Mouse (Mus musculus): ENCODE data around the gene Zfp652. TPM values are rescaled to one million over a fixed set of nuclear protein-coding genes. Genes with fewer than 3 reads are reported as not detected.
"Not testable (repeated sequence)": the region's sequence is repeated elsewhere in the genome, so short reads cannot be mapped to it uniquely, and the experiment has no call there.

Zfp652 gene
- polyA plus RNA-seq, 1 experiment from 2014 or later = 6.7 TPM

DNA sequence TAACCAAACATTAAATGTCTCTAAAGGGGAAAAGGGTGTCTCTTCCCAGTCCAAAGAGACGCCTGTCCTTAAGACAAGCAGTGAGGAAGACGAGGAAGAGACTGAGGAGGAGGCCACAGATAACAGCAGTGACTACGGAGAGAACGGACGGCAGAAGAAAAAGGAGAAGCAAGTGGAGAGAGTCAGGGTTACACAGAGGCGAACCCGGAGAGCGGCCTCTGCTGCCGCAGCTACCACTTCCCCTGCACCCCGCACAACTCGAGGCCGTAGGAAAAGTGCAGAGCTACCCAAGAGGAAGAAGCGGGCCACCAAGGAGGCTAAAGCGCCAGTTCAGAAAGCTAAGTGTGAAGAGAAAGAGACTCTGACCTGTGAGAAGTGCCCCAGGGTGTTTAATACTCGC, 37.1 kb downstream of the Zfp652 start:
- Histone ChIP-seq H3K4me3 (ENCODE audit: control insufficient read depth in 1 of 2, insufficient read depth in 1 of 2, low read depth in 1 of 2, low read length in 2 of 2) (no peak overlapping the region), H3K9me3 (ENCODE audit: control insufficient read depth, low read length) (0 out of 2 replicates have a peak, but pooled peaks cover 5% of the 10 kb centered on the region), H3K27ac (replicated peaks in 1 of 2; ENCODE audit: control insufficient read depth in 1 of 2, insufficient read depth in 1 of 2, low read depth in 2 of 2, low read length in 2 of 2) (no peak overlapping the region), H3K4me1 (ENCODE audit: control insufficient read depth in 2 of 2, insufficient read depth in 2 of 2, low read length in 2 of 2) (peaks cover 0 to 3% of the 10 kb centered on the region in 2 experiments; a peak in 3 of 4 replicates), H3K9ac (ENCODE audit: low read length) (no peak overlapping the region), H3K4me2 (ENCODE audit: low read length) (no peak overlapping the region), H3K27me3 (ENCODE audit: control insufficient read depth, insufficient read depth, low read length) (no peaks in the 10 kb centered on the region), H3K36me3 (ENCODE audit: control insufficient read depth, insufficient read depth, low read length) (peaks cover 42% of the 10 kb centered on the region)
- 82% methylated on average over 15 of the region's 15 CpGs for WGBS
- no peak for ATAC-seq (ENCODE audit: insufficient number of reproducible peaks, insufficient read depth, low FRiP score, low read depth)

DNA sequence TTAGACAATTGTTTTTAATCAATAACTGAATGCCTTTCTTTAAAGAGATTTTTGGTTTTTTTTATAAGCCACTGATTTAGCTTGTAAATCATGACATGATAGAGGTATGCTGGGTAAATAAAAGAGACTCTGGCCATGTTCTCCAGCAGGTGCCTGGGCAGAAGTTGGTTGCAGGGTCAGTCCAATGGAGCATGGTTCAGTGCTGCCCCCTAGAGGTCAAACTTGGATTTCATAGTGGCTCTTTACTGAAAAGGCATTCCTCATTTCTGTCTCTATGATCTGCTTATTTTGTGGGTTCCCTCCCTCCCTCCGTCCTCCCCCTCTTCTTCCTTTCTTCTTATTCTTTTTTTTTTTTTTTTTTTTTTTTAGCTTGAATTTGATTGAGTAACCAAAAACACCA, 38.5 kb downstream of the Zfp652 start:
- ATAC-seq (ENCODE audit: insufficient number of reproducible peaks, insufficient read depth, low FRiP score, low read depth) = no peak
- 6% methylated on average over 1 of the region's 1 CpGs for WGBS
- H3K27ac ChIP-seq (replicated peaks in 1 of 2; ENCODE audit: control insufficient read depth in 1 of 2, insufficient read depth in 1 of 2, low read depth in 2 of 2, low read length in 2 of 2) = no peak overlapping the region
- no peaks in the 10 kb centered on the region; a peak in 1 of 4 replicates for H3K4me1 ChIP-seq (ENCODE audit: control insufficient read depth in 2 of 2, insufficient read depth in 2 of 2, low read length in 2 of 2)
- H3K9me3 ChIP-seq (ENCODE audit: control insufficient read depth, low read length) = 0 out of 2 replicates have a peak, but pooled peaks cover 3% of the 10 kb centered on the region
- H3K36me3 ChIP-seq (ENCODE audit: control insufficient read depth, insufficient read depth, low read length) = peaks cover 54% of the 10 kb centered on the region
- H3K4me2 ChIP-seq (ENCODE audit: low read length) = no peak overlapping the region
- no peak overlapping the region for H3K4me3 ChIP-seq (ENCODE audit: control insufficient read depth in 1 of 2, insufficient read depth in 1 of 2, low read depth in 1 of 2, low read length in 2 of 2)
- H3K27me3 ChIP-seq (ENCODE audit: control insufficient read depth, insufficient read depth, low read length) = no peaks in the 10 kb centered on the region
- no peak overlapping the region for H3K9ac ChIP-seq (ENCODE audit: low read length)

DNA sequence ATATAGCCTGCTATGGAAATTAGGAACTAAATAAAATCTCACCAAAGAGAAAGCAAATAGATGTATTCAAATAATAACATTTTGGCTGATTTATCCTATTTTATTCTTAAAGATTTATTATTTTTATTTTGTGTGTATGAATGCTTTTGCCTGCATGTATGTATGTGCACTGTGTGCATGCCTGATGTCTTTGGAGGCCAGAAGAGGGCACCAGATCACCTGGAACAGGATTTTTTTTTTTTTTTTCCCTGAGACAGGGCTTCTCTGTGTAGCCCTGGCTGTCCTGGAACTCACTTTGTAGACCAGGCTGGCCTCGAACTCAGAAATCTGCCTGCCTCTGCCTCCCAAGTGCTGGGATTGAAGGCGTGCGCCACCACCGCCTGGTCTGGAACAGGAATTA, 42.7 kb downstream of the Zfp652 start:
- ATAC-seq (ENCODE audit: insufficient number of reproducible peaks, insufficient read depth, low FRiP score, low read depth); H3K4me2 ChIP-seq (ENCODE audit: low read length); H3K27ac ChIP-seq (replicated peaks in 1 of 2; ENCODE audit: control insufficient read depth in 1 of 2, insufficient read depth in 1 of 2, low read depth in 2 of 2, low read length in 2 of 2); H3K4me3 ChIP-seq (ENCODE audit: control insufficient read depth in 1 of 2, insufficient read depth in 1 of 2, low read depth in 1 of 2, low read length in 2 of 2); H3K9me3 ChIP-seq (ENCODE audit: control insufficient read depth, low read length); H3K9ac ChIP-seq (ENCODE audit: low read length); H3K27me3 ChIP-seq (ENCODE audit: control insufficient read depth, insufficient read depth, low read length); H3K4me1 ChIP-seq (ENCODE audit: control insufficient read depth in 2 of 2, insufficient read depth in 2 of 2, low read length in 2 of 2): not testable (repeated sequence)
- WGBS = 95% methylated on average over 4 of the region's 4 CpGs
- peaks cover 67% of the 10 kb centered on the region for H3K36me3 ChIP-seq (ENCODE audit: control insufficient read depth, insufficient read depth, low read length)

DNA sequence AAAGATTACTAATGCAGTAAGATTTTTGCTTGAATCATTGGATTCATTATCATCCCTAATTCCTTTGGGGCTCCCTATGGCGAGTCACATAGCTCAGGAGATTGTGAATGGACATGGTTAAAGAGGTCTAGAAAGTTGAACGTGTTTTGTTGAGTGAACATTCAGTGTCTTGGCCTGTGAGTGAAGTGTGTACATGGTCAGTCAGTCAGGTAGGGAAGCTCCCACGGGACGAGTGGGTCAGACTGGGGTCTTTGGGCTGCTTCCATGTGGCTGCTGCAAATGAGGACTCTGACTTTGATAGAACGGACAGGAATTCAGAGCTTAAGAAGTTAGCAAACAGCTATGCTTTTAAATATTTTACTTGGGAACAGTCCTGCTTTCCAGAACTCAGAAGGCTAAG, 48.0 kb downstream of the Zfp652 start:
- 92% methylated on average over 5 of the region's 5 CpGs for WGBS
- H3K4me3 ChIP-seq (ENCODE audit: control insufficient read depth in 1 of 2, insufficient read depth in 1 of 2, low read depth in 1 of 2, low read length in 2 of 2) = no peak overlapping the region

DNA sequence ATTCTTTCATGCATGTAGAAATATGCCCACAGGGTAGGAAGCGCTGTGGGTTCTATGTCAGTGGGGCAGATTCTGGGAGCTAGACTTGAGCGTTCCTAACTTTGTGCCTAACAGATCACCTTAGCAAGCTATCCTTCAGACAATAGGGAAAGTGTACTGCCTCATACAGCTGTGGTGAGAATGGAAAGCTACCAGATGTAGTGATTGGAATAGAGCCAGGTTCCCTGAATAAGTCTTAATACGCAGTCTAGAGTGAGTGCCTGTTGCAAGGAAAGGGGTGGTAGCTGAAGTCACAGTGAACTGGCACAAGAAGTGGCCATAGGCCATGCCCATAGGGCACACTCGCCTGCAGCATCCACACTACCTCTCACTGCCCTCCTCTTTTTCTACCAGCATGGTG, 50.5 kb downstream of the Zfp652 start:
- H3K36me3 ChIP-seq (ENCODE audit: control insufficient read depth, insufficient read depth, low read length) = peaks cover 39% of the 10 kb centered on the region
- H3K9me3 ChIP-seq (ENCODE audit: control insufficient read depth, low read length) = no peaks in the 10 kb centered on the region
- H3K27ac ChIP-seq (replicated peaks in 1 of 2; ENCODE audit: control insufficient read depth in 1 of 2, insufficient read depth in 1 of 2, low read depth in 2 of 2, low read length in 2 of 2) = no peak overlapping the region
- H3K27me3 ChIP-seq (ENCODE audit: control insufficient read depth, insufficient read depth, low read length) = no peaks in the 10 kb centered on the region
- no peak overlapping the region for H3K4me3 ChIP-seq (ENCODE audit: control insufficient read depth in 1 of 2, insufficient read depth in 1 of 2, low read depth in 1 of 2, low read length in 2 of 2)
- H3K4me2 ChIP-seq (ENCODE audit: low read length) = no peak overlapping the region
- ATAC-seq (ENCODE audit: insufficient number of reproducible peaks, insufficient read depth, low FRiP score, low read depth) = no peak
- H3K9ac ChIP-seq (ENCODE audit: low read length) = no peak overlapping the region
- WGBS = 73% methylated on average over 4 of the region's 4 CpGs
- H3K4me1 ChIP-seq (ENCODE audit: control insufficient read depth in 2 of 2, insufficient read depth in 2 of 2, low read length in 2 of 2) = no peaks in the 10 kb centered on the region

More for the DNA sequence above, 48.0 kb downstream of the Zfp652 start:
- H3K27me3 ChIP-seq (ENCODE audit: control insufficient read depth, insufficient read depth, low read length) = no peaks in the 10 kb centered on the region
- peaks cover 47% of the 10 kb centered on the region for H3K36me3 ChIP-seq (ENCODE audit: control insufficient read depth, insufficient read depth, low read length)
- H3K27ac ChIP-seq (replicated peaks in 1 of 2; ENCODE audit: control insufficient read depth in 1 of 2, insufficient read depth in 1 of 2, low read depth in 2 of 2, low read length in 2 of 2) = no peak overlapping the region
- ATAC-seq (ENCODE audit: insufficient number of reproducible peaks, insufficient read depth, low FRiP score, low read depth) = no peak
- H3K4me2 ChIP-seq (ENCODE audit: low read length) = no peak overlapping the region
- no peaks in the 10 kb centered on the region for H3K4me1 ChIP-seq (ENCODE audit: control insufficient read depth in 2 of 2, insufficient read depth in 2 of 2, low read length in 2 of 2)
- no peak overlapping the region for H3K9ac ChIP-seq (ENCODE audit: low read length)
- H3K9me3 ChIP-seq (ENCODE audit: control insufficient read depth, low read length) = no peaks in the 10 kb centered on the region

DNA sequence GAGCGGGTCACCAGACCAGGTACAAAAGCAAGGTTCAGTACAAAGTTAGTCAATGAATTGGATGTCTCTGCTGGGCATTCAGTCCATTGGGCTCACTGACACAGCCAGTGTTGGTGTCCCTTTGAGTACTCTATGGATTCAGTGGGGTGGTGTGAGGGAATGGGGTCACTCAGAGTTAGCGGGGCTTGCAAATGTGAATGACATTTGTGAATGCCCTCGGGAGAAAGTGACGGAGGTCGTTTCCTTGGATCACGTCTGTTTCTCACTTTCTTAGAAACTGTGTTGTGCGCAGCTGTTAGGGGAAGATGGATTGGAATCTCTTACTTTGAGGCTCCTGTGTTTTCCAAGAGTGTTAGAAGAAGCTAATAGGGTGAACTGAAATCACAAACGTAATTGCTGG, 52.3 kb downstream of the Zfp652 start:
- Histone ChIP-seq H3K4me1 (ENCODE audit: control insufficient read depth in 2 of 2, insufficient read depth in 2 of 2, low read length in 2 of 2) (no peaks in the 10 kb centered on the region), H3K4me3 (ENCODE audit: control insufficient read depth in 1 of 2, insufficient read depth in 1 of 2, low read depth in 1 of 2, low read length in 2 of 2) (no peak overlapping the region), H3K9ac (ENCODE audit: low read length) (no peak overlapping the region), H3K27me3 (ENCODE audit: control insufficient read depth, insufficient read depth, low read length) (no peaks in the 10 kb centered on the region), H3K36me3 (ENCODE audit: control insufficient read depth, insufficient read depth, low read length) (peaks cover 46% of the 10 kb centered on the region), H3K9me3 (ENCODE audit: control insufficient read depth, low read length) (no peaks in the 10 kb centered on the region), H3K4me2 (ENCODE audit: low read length) (no peak overlapping the region), H3K27ac (replicated peaks in 1 of 2; ENCODE audit: control insufficient read depth in 1 of 2, insufficient read depth in 1 of 2, low read depth in 2 of 2, low read length in 2 of 2) (no peak overlapping the region)
- WGBS = 88% methylated on average over 8 of the region's 8 CpGs
- no peak for ATAC-seq (ENCODE audit: insufficient number of reproducible peaks, insufficient read depth, low FRiP score, low read depth)

DNA sequence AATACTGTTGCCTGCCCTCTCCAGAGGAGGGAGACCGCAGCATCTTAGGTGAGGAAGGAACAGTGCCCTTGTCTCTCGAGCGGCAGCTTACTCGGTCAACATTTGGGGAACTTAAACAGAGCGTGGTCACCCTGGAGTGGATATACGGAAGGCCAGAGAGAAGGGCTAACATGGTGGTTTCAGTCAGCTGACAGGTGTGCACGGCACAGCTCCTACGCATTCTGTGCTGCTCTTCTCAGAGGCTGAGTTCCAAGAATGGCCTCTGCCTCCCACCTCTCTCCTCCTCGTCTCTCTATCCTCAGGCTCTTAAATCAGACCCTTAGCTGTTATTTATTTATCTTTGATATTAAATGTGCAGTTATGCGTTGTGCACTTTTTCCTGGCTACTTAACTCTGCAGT, 52.9 kb downstream of the Zfp652 start:
- H3K36me3 ChIP-seq (ENCODE audit: control insufficient read depth, insufficient read depth, low read length) = peaks cover 46% of the 10 kb centered on the region
- H3K4me3 ChIP-seq (ENCODE audit: control insufficient read depth in 1 of 2, insufficient read depth in 1 of 2, low read depth in 1 of 2, low read length in 2 of 2) = no peak overlapping the region
- H3K27me3 ChIP-seq (ENCODE audit: control insufficient read depth, insufficient read depth, low read length) = no peaks in the 10 kb centered on the region
- ATAC-seq (ENCODE audit: insufficient number of reproducible peaks, insufficient read depth, low FRiP score, low read depth) = no peak
- H3K9me3 ChIP-seq (ENCODE audit: control insufficient read depth, low read length) = no peaks in the 10 kb centered on the region
- 89% methylated on average over 10 of the region's 10 CpGs for WGBS
- no peak overlapping the region for H3K27ac ChIP-seq (replicated peaks in 1 of 2; ENCODE audit: control insufficient read depth in 1 of 2, insufficient read depth in 1 of 2, low read depth in 2 of 2, low read length in 2 of 2)
- no peak overlapping the region for H3K9ac ChIP-seq (ENCODE audit: low read length)
- no peaks in the 10 kb centered on the region for H3K4me1 ChIP-seq (ENCODE audit: control insufficient read depth in 2 of 2, insufficient read depth in 2 of 2, low read length in 2 of 2)
- no peak overlapping the region for H3K4me2 ChIP-seq (ENCODE audit: low read length)

DNA sequence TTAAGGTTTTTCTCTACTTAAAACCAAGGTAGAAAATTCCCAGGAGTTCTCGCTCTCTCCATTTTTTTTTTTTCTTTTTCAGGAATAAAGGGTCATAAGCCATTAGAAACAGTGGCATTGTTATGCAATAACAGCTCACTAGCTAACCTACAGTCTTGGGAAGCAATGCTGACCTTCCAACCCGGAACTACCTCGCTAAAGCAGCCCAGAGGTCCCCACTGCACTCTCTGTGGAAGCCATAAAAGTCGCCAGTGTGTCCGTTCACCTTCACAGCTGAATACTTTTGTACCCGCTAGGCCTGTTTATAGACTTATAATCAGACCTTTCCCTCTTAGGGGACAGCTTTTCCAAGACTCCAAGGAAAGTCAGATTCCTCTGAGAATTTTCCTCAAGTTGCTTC, 55.8 kb downstream of the Zfp652 start:
- Histone ChIP-seq H3K4me2 (ENCODE audit: low read length) (no peak overlapping the region), H3K4me3 (ENCODE audit: control insufficient read depth in 1 of 2, insufficient read depth in 1 of 2, low read depth in 1 of 2, low read length in 2 of 2) (no peak overlapping the region), H3K36me3 (ENCODE audit: control insufficient read depth, insufficient read depth, low read length) (peaks cover 46% of the 10 kb centered on the region), H3K4me1 (ENCODE audit: control insufficient read depth in 2 of 2, insufficient read depth in 2 of 2, low read length in 2 of 2) (peaks cover 0 to 6% of the 10 kb centered on the region in 2 experiments; a peak in 1 of 4 replicates), H3K27me3 (ENCODE audit: control insufficient read depth, insufficient read depth, low read length) (no peaks in the 10 kb centered on the region), H3K27ac (replicated peaks in 1 of 2; ENCODE audit: control insufficient read depth in 1 of 2, insufficient read depth in 1 of 2, low read depth in 2 of 2, low read length in 2 of 2) (no peak overlapping the region), H3K9me3 (ENCODE audit: control insufficient read depth, low read length) (no peaks in the 10 kb centered on the region), H3K9ac (ENCODE audit: low read length) (no peak overlapping the region)
- WGBS = 85% methylated on average over 6 of the region's 6 CpGs
- no peak for ATAC-seq (ENCODE audit: insufficient number of reproducible peaks, insufficient read depth, low FRiP score, low read depth)

Data from heart, embryonic 14.5 days (tissue).